Mouse (Mus musculus) spleen, postnatal 4 days (tissue): ENCODE measurements around the gene Ifi205.
"Not testable (repeated sequence)": the region's sequence is repeated elsewhere in the genome, so short reads cannot be mapped to it uniquely, and the experiment has no call there.

Experiments used
- DNase-seq, 2 experiments: peaks; one replicate each; pipeline ENCODE4 v3.0.0; 2022; ENCODE audit warnings: low spot score in 2 of 2

Ifi205 gene

DNA sequence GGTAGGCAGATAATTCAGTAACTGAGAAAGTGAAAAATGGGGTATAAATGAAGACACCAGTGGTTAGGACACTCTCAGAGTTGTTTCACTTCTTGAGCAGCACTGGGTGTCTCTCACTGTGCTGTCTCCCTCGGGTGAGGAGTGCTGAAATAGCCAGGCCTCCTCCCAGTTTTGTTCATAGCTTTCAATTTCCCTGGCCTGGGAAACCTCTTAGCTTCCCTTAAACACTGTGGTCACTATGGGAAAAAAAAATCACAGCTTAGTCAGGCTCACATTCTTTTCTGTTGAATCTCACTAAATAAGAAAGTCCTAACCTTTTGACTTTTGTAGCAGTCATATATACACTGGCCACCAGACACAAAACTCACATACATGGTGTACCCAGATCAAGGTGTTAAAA lies at the start of gene Ifi205:
Gene Ifi205, minus strand, starts transcription at position 113 of the 400 bp plus-strand sequence.
- DNase-seq = no peak

DNA sequence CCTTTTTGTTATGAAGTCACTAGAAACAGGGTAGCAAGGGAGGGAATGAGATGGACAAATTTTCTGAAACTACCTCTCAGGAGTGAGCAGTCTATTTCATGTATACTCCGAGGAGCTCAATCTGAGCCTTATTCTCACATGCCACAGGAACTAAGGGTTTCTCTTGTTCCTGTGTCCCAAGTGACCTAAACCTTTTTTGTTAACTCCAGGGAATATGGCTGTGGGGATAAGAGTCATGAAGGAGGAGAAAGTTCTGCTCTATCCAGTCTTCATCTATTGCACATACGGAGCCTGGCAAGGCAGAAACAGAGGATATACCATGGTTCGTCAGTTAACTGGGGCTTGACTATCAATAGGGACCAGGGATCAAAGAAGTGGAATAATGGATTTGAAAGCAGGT lies 34.7 kb upstream of the Ifi205 start, which contains the start of gene Olfr430:
Gene Olfr430, plus strand, starts transcription at position 301 of the 400 bp plus-strand sequence.
- no peak for DNase-seq

DNA sequence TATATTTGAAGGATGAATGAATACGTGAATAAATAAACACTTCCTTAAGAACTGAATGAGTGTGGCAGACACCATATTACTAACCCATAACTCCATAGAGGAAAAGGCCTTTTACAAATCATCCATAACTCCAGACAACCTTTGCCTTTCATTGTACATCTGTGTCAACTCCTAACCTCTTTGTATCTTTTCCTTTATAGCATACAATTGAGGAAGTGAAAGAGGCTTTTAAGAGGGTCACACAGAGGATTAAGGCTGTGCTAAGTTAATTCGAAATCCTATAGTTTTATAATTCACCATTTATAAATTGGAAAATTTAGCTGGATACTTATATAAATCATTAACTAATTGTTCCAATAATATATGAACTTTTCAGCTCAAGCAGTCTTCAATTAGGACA lies 23.6 kb upstream of the Ifi205 start:
- no peak for DNase-seq

DNA sequence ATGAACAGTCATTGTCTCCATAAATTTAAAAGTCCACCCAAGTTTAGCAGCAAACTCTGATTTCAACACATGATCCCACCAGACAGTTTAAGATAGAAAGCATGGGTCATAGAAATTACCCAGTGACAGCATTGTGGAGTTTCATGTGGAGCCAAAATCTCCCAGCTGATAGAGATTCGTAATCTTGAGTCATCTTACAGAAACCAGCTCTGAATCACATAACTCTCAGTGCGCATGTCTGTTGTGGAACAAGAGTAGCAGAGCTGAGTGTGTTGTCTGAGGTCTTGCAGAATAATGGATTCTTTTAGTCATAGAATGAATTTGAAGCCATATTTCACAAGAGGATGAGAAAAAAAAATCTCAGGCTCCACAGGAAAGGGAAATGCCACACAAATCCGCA lies 21.4 kb upstream of the Ifi205 start:
- DNase-seq = no peak

DNA sequence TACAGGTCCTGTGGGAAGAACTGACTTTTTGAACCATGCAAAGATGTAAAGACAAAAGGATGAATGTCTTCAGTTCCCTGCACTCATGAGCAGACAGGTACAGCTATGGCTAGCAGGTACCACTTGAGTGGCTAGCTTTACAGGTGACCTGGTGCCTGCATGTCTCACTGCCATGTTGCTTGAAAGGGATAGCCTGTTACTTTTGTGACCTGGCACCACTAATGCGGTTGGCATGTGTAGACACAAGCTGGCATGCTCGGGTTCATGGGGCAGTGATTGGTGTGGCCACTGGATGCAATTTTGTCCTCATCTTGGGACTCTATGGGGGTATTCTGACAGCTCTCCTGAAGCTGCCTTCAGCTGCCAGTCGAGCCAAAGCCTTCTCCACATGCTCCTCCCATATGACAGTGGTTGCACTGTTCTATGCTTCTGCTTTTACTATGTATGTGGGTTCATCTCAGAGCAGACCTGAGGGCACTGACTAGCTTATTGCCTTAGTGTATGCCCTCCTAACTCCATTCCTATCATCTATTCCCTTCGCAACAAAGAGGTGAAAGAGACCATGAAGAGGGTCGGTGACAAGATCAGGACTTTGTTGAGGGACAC lies 20.4 kb upstream of the Ifi205 start:
- no peak for DNase-seq

DNA sequence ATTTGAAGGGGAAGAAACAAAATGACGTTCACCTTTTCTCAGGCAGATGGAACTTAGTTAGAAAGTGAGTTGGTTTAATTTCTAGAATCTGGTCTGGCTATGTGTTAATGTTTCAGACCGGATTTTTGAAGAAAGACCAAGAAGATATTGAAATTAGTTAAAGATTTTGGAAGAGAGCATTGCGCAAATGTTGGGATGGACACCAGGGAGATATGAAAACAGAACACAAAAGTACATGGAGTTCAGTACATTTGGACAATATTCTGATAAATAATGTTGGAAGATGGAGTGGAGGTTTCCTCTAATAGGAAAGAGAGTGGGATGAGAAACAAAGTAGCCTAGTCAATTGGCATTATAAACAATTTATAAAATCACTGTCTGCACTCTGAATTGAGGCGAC lies 19.9 kb upstream of the Ifi205 start:
- DNase-seq = no peak

DNA sequence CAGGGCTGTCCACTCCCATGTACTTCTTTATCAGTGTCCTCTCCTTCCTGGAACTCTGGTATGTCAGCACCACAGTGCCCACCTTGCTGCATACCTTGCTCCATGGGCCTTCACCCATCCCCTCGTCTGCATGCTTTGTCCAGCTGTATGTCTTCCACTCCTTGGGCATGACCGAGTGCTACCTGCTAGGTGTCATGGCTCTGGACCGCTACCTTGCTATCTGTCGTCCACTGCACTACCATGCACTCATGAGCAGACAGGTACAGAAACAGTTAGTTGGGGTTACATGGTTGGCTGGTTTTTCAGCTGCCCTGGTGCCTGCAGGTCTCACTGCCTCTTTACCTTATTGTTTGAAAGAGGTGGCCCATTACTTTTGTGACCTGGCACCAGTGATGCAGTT lies 18.9 kb upstream of the Ifi205 start:
- no peak for DNase-seq

DNA sequence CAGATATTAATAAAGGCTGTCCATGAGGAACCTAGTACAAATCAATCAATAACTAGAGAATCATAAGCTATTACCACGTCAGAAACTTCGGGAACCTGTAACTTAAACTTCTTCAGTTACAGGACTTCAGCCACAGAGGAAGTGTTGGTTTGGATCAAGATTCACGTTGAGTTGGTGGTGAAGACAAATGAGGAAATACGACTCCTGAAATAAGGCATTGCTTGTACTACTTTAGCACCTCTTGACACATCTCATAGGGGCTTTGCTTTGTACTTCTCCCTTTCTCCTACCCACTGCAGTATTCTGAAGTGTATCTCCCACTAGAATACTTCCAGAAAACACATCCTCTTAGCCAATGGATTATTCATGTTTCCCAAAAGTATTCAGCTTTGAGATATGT lies 17.7 kb upstream of the Ifi205 start:
- DNase-seq = not testable (repeated sequence)

DNA sequence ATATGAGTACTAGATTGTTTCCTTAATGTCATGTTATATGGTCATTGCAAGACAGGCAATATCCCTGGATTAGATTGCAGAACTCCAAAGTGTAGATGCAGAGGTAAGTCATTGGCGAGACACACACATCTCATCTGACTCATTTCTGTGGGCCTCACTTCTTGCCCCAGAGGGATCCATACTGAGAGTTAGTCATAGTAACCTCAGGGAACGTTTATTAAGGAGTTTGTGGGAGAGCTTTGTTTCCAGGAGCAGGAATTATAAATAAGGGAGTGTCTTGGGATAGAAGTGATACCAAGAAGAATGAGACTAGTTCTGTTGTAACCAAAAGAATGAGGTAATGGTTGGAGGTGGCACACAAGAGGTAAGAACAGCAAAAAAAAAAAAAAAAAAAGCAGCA lies 17.3 kb upstream of the Ifi205 start, which contains the start of gene Olfr432:
Gene Olfr432, plus strand, starts transcription at position 313 of the 400 bp plus-strand sequence.
- no peak for DNase-seq

DNA sequence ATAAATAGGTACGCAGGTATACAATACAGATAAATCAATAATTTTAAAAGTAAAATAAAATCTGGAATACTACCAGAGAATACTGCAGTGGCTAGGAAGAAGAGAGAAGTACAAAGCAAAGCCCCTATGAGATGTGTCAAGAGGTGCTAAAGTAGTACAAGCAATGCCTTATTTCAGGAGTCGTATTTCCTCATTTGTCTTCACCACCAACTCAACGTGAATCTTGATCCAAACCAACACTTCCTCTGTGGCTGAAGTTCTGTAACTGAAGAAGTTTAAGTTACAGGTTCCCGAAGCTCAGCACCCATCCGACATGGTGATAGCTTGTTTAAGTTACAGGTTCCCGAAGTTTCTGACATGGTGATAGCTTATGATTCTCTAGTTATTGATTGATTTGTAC lies 16.6 kb upstream of the Ifi205 start:
- DNase-seq = not testable (repeated sequence)

DNA sequence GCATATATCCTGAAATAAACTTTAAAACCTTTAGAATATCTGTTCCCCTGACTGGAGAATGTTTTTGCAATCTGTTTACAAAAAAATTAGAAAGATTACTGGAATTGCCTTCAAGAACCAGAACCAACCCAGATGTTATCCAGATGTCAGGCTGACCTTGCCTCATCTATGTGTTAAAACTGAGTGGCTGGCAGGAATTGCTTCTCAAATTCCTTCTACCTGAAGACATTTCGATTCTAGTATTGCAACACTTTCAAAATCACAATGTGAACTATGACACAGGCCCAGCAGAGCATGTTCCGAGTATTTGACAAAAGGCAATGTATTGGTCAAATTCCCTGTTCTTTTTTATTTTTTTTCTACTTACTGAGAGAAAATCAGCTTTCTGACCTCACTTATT lies 12.8 kb upstream of the Ifi205 start:
- no peak for DNase-seq

DNA sequence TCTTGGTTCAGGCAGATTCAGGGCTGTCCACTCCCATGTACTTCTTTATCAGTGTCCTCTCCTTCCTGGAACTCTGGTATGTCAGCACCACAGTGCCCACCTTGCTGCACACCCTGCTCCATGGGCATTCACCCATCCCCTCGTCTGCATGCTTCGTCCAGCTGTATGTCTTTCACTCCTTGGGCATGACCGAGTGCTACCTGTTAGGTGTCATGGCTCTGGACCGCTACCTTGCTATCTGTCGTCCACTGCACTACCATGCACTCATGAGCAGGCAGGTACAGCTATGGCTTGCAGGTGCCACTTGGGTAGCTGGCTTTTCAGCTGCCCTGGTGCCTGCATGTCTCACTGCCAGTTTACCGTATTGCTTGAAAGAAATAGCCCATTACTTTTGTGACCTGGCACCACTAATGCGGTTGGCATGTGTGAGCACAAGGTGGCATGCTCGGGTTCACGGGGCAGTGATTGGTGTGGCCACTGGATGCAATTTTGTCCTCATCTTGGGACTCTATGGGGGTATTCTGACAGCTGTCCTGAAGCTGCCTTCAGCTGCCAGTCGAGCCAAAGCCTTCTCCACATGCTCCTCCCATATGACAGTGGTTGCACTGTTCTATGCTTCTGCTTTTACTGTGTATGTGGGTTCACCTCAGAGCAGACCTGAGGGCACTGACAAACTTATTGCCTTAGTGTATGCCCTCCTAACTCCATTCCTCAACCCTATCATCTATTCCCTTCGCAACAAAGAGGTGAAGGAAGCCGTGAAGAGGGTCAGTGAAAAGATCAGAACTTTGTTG lies 10.7 kb upstream of the Ifi205 start:
- peak in 1 of 2 experiments; percentile 12 for DNase-seq

DNA sequence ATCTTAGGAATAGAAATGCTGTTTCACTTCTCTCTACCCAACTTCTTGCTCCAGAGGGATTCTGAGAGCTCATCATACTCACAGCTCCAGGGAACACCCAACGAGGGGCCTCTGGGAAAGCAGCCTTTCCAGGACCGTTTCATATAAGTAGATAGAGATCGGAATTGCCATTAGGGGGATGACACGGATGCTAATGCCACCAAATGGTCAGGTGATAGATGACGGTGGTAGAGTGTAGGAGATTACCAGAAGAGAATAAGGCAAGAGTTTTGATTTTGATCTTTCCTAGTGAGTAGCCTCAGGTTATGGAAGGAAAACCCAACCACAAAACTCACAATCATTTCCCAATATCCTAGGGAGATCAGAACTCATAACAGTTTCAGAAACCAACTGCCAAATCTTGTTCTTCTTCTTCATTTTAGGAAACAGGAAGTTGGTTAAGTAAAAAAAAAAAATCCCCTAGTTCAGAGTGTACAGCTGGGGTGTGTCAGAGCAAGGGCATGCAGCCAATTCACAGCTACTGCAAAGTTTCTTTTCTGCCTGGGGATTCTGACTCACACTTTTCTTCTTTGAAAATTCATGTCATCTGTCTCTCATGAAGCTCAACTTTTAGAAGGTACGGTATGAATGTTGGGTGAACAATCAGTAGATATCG lies 9.0 kb upstream of the Ifi205 start, which contains the start of gene Olfr433:
Gene Olfr433, plus strand, starts transcription at position 183 of the 655 bp plus-strand sequence.
- peak in 1 of 2 experiments; percentile 24 for DNase-seq

DNA sequence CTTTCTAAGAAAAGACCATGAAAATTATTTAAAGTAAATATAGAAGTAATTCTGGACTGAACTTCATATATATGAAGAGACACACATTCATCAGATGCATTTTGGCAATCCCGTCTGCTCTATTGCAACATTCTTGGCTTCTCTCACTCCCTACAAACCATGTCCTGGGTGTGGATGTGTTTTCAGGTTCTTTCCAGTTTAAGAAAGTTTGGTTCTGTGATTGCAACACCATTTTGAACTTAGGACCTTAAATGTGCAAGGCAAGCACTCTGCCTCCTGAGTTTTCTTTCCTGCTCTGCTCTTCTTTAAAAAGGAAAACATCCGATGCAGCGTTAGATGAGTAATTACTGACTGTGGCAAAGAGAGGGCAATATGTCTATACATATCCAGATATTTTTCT lies 6.9 kb upstream of the Ifi205 start:
- no peak for DNase-seq

DNA sequence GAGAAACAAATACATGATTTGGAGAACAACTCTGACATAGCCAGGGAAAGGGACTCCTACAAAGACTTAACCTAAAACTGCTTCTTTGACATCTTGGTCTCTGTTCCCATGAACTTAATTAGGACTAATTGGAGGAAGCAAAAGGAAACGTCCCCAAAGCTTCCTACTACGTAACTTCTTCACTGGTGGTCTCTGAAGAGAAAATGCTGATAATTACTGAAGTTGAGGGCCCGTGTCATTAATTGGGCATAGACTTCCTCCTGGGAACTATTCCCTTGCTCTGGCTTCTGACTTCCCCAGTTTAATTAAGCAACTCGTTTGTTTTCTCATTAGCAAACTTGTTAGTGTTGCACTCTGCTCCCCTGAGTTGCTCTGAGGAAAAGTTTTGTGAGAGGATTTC lies 4.2 kb upstream of the Ifi205 start:
- DNase-seq = no peak

DNA sequence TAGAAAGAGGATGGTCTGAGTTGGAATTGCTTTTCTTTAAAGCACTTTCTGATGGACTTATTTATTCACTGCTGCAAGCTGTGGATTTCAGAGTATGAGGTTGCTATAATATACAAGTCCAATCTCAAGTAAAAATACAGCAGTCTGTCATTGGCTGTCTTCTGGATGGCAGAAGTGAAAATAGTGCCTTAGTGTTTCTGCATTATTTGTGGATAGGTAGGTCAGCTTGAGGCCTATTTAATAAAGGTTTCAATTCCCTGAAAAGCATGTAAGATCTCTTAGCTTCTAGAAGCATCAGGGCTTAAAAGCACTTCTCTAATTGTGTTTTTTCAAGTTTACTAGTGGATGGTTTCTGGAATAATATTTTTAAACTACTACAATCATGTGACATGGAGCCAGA lies 24.6 kb downstream of the Ifi205 start:
- not testable (repeated sequence) for DNase-seq

DNA sequence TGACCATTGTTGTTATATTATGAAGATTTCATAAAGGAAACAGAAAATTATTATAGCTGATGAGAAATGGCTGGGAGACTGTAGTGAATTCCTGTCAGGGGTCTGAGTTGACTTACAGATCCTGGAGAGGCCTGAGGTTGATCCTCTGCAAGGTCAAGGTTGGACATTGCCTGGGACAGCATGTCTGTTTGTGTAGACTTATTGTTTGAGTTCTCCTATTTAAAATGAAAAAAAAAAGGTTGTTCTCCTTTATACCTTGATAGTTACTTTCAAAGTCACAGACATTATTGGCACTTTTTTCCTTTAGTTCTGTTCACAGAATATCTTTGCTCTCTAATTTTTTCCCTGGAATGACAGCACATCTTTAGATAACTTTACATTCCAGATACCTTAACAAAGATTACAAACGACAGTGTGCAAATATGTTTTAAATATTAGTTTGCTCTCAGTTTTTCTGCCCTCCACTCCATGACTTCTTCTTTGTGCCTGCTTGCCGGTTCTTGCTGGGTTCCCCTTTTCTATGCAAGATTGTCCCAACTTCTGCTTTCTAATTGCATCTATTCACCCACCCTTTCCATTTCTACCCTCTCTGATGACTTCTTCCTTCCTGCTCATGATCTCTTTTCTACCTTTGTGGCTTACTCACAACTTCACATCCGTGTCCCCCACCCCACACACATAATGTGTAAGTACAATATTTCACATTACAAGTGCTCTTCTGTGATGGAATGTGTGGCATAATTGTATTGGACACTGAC lies 27.1 kb downstream of the Ifi205 start:
- not testable (repeated sequence) for DNase-seq

DNA sequence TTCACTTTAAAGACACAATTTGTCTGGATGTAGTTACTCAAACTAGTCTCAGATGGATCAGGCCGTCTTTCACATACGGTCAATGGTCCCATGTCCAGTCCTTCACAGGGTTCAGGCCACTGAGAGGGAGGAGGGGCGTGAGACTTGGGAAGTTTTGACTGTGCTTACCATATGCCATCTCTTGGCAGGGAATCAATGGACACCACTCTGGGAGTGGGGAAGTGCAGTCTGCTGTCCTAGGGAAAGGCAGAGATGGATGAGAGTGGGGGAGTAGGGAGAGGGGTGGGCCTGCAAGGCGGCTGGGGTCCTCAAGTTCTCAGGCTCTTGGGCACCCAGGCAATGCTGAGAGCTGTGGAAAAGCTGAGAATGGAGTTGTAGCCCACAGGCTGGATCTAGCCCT lies 36.6 kb downstream of the Ifi205 start:
- no peak for DNase-seq

DNA sequence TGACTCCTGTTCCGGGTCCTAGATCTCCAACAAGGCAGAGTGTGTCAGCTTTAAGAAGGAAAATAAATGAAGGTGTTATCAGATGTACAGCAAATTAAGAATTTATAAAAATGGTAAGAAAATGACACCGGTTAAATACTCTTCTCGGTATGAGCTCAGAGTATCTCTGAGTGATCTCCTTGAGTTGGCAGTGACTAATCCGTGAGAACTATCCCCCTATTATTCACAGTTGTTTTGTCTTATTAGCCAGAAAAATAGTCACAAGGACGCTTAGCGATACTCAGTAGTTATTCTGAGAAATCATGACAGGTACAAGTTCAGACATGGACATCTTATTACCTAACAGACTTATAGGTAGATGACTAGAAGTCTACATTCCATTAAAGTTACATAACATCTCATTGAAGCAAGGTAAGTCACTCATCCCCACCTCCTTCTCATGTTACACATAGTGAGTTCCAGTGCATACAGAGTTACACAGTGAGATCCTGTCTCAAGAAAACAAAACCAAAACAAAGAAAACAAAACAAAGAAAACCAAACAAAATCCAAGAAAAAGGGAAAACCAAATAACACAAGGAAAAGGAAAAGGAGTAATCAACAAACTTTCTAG lies 48.8 kb downstream of the Ifi205 start, which contains the start of gene Ifi202b:
Gene Ifi202b, minus strand, starts transcription at position 51 of the 612 bp plus-strand sequence.
- DNase-seq = not testable (repeated sequence)

DNA sequence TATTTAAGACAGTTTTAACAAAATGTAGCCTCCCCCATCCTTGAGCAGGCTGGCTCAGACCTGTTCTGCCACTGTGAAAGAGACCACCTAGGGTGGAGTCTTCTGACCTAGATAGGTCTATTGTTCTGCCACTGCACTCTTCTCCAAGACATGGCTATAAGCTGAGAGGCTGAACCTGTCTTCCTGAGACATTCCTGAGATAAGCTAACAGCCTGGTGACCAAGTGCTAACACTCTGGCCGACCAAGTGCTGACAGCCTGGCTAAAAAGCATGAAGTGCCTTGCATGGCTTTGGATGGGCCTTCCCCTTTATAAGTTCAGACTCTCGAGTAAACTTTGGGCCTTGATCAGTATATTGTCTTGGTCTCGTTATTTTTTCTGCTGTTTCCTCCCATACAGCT lies 50.6 kb downstream of the Ifi205 start:
- not testable (repeated sequence) for DNase-seq

DNA sequence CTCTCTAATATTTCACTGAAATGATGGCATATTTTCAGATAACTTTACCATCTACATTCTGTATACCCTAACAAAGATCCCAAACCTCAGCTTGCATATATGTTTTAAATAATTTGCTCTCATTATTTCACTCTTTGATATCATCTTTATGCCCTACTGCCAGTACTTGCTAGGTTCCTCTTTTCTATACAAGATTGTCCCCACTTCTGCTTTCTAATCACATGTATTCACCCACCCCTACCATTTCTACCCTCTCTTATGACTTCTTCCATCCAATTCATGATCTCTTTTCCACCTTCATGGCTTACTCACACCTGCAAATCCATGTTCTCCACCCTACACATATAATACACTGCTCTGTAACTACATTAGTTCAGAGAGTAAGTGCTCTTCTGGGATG lies 54.0 kb downstream of the Ifi205 start:
- no peak for DNase-seq
